Mouse (Mus musculus) cerebellum, adult 9-11 months (tissue): ENCODE results near the gene Brd9.

Experiments
- DNase-seq: peaks from one replicate; pipeline ENCODE4 v3.0.0; 2022

Gene Brd9

DNA sequence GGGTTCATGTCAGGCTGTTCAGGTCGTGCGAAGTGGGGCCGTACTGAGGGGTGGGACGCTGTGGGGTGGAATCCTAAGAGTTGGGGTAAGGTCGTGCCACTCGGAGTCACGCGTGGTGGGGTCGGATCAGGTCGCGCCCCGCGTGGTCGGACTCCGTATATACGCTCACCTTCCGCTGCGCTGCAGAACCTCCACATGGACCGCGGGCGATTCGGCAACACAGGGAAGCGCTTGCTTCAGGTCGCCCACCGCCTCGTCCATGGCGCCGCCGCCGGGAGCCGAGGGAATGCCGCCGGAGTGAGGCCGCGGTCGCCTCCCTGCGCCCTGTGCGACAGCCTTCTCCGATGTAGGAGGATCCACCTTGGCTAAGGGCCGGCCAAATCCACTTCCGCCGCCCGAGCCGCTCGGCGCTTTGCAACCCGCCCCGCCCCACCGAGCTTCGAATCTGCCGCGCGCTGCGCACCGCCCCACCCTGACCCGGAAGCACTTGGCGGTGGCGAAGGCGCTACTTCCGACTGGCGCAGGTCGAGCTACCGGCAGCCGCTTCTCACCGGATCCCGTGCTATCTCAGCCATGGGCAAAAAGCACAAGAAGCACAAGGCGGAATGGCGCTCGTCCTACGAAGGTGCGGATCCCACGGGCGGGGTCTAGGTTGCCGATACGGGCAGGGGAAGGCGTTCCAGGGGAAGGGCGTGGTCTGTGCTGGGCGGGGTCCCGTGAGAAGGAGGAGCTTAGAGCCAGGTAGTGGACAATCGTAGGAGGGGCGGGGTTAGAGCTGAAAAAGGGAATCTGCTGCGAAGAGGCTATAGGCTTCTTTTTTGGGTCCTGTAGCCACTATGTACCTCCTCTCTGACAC lies at the start of gene Brd9, which contains the start of gene Trip13:
Gene Brd9, plus strand, starts transcription at position 491 of the 856 bp plus-strand sequence.
Gene Trip13, minus strand, starts transcription at position 464 of the 856 bp plus-strand sequence.
- peak; percentile 91 for DNase-seq

DNA sequence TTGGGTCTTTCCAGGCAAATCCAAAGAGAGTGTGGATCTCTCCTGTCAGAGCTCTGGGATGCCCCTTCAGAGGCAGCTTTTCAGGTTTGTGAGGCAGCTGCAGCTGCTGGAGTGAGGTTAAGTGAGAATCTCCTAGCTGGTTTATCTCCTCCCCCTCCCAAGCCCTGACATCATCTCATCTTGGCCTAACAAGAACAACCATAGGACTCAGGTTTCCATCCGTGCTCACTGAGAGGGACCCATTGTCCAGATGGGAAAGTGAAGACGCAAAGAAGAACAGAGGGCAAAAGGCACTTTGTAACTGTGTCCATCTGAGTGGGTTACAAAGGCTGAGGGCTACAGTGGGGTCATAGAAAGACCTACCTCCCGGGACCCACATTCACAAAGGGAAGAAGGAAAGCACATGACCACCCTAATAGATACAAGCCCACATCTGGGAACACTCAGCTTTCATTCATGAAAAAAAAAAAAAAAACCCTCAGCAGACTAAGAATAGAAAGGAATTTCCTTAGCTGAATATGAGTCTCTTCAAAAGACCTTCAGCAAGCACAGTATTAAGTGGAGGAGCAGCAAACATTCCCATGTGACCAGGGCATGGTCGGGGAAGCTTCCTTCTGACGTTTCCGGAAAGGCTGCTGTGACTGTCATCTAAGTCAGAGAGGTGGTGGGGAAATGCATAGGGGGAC lies 45.0 kb upstream of the Brd9 start:
- no peak for DNase-seq

DNA sequence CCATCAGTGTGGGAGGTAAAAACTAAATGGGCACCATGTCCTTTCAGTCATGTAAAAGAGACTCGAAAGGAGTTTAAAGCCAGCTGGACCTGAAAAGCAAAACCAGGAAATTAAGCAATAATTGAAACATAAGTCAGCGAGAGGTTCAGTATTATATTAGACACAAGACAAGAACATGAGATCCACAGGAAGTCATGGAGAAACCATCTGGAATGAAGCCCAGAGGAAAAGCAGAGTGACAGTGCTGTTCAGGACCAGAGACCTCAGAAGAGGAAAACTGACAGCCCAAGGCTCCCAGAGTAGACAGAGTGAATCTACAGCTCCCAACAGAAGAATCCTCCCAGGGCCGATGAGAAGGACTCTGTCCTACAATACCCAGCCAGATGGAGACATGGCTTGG lies 40.0 kb upstream of the Brd9 start:
- no peak for DNase-seq

DNA sequence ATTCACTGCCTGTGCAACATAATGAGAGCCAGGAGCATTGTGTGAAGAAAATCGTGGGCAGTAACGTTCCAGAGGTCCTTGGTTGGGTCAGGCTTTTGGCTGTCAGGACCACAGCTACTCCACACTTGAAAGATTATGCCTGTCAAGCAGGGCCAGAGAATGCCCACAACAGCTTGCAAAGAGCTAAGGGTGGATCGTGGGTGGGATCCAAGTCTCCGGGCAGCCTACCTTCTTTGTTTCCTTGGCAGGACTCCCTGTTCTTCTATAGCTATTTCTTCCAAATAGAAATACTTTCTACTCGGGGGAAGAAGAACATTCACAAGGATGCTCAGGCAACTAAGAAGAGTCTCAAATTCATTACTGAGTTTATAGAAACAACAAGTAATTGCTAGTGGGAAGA lies 30.5 kb upstream of the Brd9 start:
- DNase-seq, result no peak

DNA sequence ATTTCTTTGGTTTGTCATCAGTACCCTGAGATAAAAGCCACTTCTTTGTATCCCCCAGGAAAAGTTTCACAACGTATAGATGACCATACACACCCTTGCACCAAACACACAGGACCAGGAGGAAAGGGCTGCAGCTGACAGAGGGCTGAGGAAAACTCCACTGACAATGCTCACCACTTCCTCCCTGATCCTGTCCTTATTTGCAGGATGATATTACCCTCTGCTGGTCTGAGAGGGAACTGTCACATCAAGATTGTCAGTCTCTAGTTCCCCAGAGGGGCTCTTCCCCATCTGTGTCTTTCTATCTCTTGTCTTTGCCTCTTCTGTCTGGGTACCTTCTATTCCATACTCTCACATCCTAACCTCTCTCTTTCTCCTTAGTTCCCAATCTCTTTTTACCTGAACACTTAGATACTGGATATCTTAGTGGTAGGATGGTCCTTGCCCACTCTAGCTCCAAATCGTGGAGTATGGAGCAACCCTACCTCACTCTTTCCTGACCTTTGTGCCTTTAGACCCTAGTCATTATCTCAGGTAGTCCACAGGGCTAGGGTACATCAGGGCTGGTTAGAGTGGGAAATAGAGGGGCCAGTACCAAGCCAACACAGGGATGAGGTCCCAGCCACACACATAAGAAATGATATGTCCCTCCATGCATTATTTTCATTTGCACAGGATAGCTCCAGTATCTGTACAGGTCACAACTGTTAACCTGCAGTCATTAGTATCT lies 29.8 kb upstream of the Brd9 start:
- peak; percentile 5 for DNase-seq

DNA sequence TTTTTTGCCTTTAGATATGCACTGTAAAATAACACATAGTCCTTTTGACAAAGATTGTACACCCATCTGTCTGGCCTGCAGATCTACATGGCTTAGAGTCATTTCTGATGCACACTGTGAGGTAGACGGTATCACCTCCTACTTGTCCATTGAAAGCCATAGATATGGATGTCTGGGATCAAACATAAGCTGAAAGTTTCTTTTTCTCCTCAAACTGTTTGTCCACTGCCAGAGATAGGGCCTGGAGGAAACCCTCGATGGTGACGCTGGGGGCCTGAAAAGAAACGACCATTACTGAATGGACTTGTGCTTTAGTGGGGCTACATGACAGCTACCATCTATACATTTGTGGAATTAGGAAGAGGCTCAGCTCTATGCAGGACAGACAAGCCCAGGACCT lies 24.5 kb upstream of the Brd9 start:
- no peak for DNase-seq

DNA sequence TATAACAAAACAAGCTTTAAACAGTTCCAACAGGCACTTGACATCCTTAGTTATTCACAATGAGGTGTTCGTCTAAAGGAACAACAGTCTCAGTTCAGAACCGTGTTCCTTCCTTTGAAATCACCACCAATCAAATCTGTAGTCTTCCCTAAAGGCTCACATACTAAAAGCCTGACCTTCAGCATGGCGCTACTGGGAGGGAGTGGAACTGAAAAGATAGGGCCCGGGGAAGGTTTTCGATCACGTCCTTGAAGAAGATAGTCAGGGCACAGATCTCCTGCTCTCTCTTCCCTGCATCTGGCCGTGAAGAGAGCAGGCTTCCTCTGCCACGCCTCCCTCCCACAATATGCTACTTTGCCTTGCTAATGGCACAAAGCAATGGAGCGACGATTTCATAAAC lies 5.4 kb upstream of the Brd9 start:
- DNase-seq, result no peak

DNA sequence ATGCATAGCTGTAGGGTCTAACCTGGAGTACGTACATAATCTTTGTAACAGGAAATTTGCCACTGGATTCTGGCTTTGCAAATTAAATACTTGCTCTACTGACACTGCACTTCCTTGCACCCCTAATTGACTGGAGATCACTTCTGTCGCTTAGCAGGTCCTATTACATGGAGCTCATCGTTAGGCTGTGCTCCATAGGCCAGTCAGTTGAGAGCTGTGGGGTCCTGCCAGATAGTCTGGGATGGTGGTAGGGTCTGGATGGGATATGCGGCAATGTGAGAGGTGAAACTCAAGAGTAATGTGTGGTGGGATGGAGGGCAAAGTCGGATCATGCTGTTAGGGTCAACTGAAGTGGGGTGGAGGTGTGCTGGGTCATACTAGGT lies 682 bp upstream of the Brd9 start:
- DNase-seq, result no peak

DNA sequence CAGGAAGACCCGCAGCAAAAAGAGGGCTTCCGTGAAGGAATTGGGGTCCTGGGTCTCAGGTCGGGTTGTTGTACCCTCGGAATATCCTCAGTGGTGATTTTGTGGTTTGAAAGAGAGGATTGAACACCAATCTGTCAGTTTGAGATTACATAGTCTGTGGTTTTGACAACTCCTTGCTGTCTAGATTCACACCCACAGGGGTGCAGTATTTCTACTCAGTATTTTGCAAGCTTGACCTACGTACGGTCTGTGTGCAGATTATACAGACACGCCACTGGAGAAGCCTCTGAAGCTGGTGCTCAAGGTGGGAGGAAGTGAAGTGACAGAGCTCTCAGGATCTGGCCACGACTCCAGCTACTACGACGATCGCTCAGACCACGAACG lies 558 bp downstream of the Brd9 start:
- no peak for DNase-seq

DNA sequence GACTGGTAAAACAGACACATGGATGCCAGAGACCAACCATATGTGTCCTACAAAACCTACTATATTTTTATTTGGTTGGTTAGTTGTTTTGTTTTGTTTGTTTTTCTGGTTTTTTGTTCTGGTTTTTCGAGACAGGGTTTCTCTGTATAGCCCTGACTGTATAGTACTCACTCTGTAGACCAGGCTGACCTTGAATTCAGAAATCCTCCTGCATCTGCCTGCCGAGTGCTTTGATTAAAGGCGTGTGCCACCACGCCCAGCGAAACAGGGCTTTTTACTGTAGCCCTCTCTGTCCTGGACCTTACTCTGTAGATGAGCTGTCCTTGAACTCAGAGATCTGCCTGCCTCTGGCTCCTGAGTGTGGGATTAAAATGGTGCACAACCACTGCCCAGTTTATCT lies 1.5 kb downstream of the Brd9 start:
- no peak for DNase-seq

DNA sequence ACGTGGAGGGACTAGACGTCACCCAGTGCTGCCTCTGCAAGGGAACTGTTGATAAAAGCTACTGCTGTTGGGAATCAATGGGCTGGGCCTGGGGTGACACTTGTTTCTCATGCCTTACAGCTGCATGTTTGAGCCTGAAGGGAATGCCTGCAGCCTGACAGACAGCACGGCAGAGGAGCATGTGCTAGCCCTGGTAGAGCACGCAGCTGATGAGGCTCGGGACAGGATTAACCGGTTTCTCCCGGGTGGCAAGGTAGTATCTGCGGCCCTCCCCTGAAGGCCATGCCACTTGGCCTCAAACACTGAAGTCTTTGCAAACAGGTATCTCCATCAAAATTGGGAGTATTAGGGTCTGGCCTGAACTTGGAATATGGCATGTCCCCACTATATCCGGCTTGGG lies 7.0 kb downstream of the Brd9 start:
- DNase-seq, result no peak

DNA sequence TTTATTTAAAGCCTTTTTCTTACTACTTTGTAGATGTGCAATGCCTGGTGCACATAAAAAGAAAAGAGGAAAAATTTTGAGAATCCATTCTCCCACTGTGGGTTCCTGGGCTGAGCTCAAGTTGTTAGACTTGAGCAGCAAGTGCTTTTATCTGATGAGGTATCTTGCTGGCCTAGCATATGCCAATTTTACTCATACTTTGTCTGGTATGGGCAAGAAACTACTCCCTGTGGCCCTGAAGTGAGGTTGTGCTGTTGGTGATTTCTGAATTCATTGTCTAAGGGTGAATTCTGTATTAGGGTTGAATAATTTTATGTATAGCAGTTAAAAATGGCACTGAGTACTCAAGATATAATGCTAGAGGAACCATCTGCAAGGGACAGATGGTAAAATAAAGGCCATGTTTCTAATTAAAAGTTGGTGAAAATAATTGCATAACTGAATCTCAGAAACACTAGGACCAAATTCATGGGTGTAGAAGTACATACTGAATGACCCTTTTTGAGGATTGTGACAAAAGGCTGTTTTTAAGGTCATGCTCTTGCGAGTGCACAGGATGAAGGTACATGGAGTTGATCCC lies 16.0 kb downstream of the Brd9 start:
- no peak for DNase-seq

DNA sequence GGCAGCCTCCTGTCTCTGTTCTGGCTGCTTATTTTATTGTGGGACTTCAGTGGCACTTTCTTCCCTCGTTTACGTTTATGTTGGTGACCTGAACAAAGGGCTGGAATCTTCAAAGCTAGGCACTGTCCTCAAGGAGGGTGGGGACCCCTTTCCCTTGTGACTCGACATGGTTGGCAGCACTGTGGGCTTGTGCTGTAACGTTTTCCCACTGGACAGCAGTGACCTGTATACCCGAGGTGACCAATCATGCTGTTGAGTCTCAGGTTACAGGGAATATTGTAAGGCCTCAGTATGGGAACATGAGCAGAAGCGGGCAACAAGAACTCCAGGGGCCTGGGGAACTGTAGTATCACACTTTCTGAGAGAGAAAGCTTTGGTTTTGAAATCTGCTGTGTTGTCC lies 17.1 kb downstream of the Brd9 start:
- DNase-seq, result no peak

DNA sequence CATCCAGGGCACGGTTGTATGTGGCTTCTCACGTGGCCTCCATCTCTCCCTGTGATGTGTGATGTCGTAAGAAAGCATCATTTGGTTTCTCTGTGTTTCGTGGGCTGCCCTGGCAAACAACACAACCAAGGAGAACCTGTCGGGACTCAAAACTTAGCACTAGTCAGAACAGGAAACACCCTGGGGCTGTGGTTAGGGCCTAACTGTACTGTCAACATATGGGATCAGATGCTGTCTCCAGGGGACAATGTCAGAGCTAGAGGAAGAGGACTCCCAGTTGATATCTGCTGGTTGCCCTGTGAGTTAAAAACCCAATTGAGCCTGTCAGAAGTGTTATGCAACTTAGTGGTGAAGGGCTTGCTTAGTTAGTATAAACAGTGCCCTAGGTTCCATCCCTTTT lies 17.9 kb downstream of the Brd9 start:
- no peak for DNase-seq

DNA sequence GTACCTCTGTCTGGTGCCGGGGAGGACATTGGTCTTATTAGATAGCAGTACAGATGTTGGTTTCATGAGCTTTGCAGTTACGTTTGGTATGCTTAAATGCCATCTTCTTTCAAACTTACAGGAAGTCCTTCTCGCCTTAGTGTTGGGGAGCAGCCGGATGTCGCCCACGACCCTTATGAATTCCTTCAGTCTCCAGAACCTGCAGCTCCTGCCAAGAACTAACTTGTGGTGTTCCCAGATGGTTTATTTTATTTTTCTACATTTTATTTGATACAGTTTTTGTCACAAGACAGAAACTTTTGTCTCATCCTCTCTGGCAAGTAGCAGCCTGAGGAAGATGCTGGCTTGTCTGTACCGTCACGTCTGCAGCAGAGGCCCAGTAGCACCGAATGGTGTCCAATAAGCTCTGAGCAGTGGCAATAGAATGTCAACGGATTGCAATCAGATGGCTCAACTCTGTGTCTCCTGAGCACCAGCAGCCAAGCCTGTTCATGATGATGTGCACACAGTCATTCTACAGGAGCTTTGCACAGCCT lies 22.6 kb downstream of the Brd9 start:
- DNase-seq, result no peak

DNA sequence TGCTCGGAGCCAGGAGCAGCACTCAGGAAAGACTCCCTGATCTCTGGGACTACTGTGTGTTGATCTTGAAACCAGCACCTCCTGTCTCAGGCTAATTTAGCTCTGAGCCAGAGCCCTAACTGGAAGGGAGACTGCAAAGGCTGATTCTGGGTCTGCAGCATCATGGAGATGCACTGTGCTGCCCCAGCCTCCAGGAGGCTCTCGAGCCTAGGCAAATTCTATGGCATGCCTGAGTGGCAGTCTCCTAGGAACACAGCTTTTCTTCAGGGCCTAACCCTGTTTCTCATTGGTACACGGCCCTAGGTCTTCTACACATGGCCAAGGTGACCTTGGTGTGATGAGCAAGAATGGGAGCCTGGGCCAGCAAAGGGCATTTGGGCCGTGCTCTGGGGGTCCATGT lies 23.6 kb downstream of the Brd9 start:
- DNase-seq, result no peak

DNA sequence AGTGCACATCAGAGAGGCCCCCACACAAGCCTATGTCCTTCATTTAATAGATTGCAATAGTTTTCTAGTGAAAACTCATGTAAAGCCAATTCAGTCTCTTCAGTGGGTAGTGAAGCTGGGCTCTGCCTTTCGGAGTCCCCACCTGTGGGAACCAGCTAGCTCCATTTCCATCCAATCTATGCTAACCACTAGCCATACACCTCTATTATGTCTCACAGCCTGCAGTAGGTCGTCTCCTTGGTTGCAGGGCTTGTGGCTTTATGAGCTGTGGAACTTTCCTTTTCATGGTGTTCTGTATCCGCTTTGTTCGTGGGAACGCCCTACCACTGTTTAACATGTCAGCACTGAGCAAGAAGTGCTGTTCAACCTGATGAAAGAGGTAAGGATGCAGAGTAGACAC lies 25.9 kb downstream of the Brd9 start, which contains the start of gene Zdhhc11:
Gene Zdhhc11, plus strand, starts transcription at position 301 of the 400 bp plus-strand sequence.
- no peak for DNase-seq

DNA sequence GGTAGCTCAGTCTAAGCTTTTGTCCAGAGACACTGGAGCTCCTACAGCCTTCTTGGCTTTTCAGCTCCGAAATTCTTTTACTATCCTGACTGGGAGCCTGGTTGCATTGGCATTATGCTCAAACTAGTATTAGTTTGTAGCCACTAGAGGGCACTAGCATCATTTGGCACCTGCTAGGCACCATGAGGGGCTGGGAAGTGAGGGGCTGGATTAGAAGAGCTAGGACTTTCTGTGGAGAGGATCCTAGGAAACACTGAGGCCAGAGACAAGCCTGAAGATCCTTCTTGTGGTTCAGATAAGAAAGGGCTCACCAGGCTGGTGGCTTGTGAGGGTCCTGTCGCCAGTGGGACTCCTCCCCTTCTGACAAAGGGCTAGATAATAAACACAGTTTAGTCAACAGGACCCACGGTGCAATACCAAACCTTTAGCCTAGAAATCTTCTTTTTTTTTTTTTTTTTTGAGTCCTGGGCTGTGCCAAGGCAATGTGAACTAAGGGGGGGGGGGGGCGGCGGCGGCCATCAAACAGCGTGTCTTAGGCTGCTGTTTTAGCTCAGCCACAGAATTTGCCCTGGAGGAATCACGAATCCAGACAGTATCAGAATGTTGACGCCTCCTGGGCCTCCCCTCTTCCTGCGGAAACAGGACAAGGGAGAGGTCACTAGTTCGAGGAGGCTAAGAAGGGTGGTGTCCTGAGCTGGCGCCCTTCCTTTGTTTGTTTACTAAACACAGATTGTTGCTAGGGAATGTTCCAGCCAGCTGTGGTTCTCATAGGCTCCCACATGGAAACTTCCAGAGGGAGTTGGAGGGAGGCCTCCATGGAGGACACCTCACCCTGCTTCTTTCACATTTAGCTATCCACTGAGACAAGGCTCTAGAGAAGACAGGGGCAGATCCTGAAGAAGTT lies 33.2 kb downstream of the Brd9 start:
- peak; percentile 66 for DNase-seq

DNA sequence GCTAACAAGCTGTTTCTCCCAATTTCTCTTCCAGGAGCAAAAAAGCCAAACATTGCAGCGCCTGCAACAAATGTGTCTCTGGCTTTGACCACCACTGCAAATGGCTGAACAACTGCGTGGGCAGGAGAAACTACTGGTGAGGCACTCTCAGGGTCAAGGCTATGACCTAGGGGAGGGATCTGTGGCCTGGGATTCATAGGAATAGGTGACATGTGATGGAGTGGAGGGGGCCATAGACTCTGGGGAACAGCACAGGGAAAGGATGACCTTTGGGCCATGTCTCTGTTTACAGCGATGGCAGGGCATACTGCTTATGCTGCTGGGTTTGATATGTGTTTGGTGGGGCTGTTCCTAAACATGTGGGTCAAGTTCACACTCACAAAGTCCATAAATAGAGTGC lies 36.9 kb downstream of the Brd9 start:
- DNase-seq, result no peak

DNA sequence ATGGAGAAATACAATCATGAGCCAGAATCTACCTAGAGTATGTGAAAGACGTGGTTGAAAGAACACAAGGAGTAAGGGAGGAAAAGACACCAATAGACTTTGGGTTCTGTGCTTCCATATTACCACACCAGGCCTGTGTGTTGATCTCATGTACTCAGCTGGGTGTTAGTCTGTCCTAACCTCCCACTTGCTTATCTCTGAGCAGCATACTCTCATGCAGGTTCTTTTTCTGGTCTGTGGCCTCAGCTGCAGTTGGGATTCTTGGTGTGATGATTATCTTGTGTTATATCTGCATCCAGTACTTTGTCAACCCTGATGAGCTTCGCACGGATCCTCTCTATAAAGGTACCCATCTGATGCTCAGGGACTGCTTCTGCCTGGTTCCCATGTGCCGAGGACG lies 39.3 kb downstream of the Brd9 start:
- DNase-seq, result no peak

DNA sequence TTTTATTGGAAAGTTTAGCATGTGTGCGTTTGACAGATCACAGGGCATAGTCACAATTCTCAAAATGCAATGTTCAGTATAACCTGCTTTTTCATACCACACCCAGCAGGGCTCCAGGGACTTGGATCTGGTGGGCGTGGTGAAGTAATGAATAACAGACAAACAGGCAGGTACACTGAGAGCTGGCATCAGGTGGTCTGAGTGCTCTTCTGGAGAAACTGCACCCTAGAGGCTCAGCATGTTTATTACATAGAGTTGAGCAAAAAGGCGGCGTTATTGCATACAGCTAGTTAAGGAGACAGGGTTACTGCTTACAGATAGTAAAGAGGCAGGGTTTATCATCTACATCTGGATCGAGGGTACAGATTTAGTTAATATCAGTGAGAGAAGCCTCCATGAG lies 52.7 kb downstream of the Brd9 start:
- DNase-seq, result no peak

DNA sequence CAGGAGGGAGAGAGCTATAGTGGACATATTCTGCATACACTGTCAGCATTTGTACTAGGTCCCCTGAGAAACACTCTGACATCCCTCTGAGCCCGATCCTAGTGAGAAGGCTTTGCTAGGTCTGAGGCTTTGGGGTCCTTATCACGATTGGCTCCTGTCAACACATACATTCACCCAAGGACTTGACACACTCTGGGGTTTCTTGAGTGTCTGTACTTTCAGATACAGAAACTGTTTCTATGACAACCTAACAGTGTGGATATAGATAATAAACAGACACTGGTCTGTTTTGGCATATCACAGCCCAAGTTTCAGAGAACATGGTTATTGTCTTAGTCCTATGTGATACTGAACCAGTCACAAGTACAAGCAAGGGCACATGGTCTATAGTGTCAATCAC lies 53.1 kb downstream of the Brd9 start:
- DNase-seq, result no peak
